Mouse (Mus musculus): ENCODE data around the gene Stx5a.
"Not testable (repeated sequence)": the region's sequence is repeated elsewhere in the genome, so short reads cannot be mapped to it uniquely, and the experiment has no call there.

Stx5a gene

DNA sequence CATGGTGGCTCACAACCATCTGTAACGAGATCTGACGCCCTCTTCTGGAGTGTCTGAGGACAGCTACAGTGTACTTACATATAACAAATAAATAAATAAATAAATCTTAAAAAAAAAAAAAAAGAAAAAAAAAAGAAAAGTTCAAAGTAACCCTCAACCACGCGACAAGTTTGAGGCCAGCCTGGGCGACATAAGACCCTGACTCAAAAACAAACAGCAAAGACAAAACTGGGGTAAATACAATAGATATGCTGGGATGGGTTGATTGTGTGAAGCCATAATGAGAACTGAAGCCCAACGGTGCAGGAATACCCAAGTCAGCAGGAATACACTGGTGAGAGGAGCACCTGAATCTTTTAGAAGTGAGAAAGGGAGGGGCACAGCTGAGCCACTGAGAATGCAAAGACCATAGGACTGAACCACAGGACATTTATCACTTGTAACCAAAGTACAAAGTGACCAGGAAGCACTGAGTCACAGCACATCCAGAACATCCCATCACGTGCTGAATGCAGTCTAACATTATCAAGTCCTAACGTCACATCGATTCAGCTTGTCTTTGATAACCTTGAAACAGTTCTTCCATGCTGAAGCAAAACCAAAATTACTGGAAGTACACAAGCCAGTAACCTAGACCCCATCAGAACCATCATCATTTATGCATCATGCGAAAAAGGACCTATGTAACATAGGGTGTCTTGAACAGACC is 24.3 kb upstream of the Stx5a start:
- no peak for DNase-seq (ENCODE audit: low spot score)

DNA sequence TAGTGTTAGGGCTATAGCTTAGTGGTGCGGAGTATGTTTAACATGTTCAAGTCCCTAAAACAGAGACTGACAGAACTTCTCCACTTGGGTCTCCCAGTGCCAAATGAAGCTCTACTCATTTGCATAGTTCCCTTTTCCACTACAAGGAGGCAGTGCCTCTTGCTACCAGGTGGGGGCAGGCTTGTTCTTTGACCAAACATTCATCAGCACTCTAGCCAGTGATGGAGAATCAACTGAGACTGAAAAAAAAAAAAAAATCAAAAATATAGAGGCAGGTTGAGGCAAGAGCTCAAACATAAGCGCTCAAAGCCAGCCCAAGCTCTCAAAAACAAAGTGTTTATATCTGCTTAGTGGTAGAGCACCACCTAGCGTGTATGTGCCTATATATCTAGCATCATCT is 22.9 kb upstream of the Stx5a start:
- peak; percentile 61 for DNase-seq (ENCODE audit: low spot score)

- DNase-seq (ENCODE audit: low spot score), result not testable (repeated sequence)
These were observed 22.2 kb upstream of the Stx5a start for GRCm38 (mm10) chr19:8719037-8719436.

DNA sequence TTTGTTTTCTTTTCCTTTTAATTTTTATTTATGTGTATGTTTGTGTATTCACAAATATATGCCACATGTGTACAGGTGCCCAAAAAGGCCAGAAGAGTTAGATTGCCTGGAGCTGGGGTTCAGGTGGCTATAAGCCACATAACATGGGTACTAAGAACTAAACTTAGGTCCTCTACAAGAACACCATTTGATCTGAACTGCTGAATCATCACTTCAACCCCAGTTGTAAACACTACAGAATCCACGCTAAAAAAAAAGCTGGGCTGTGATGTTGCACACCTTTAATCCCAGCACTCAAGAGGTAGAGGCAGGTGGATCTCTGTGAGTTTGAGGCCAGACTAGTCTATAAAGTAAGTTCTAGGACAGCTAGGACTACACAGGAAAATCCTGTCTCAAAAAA is 19.8 kb upstream of the Stx5a start:
- DNase-seq (ENCODE audit: low spot score), result no peak

DNA sequence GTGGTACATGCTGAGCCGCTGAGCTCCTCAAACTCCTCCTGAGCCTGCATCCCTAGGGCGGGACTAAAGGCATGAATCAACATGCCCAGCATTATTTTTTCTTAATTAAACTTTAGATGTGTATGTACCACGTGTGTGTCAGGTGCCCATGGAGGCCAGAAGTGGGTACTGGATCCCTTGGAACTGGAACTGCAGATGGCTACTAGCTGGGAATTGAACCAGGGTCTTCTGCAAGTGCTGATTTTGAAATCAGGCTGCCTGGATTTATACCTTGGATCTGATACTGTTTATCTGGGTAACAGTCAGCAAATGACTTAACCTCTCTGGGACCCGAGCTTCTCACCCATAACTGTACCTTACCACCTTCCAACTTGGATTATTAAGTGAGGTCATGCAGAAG is 19.2 kb upstream of the Stx5a start:
- DNase-seq (ENCODE audit: low spot score), result no peak

DNA sequence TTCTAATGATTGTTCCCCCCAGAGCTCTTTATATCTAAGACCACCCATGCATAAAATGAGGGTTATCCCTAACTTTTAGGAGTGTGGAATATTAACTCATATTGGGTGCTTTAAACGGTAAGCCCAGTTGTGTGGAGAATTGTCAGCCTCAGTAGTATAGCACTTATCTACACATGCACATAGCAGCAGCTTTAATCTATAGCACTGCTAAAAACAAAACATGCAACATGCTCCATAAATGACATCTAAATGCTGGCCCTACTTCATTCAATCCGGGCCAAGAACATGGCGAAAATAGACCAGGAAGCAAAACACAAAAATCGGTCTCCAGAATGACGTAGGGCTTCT is 18.7 kb upstream of the Stx5a start:
- no peak for DNase-seq (ENCODE audit: low spot score)

GRCm38 (mm10) chr19:8722907-8723573 is 18.2 kb upstream of the Stx5a start, which contains the start of gene Slc3a2:
Gene Slc3a2 (minus strand): TSS chr19:8723369.
- peak; percentile 88 for DNase-seq (ENCODE audit: low spot score)

- no peak for DNase-seq (ENCODE audit: low spot score)
These were observed 17.5 kb upstream of the Stx5a start for GRCm38 (mm10) chr19:8723574-8724346.

DNA sequence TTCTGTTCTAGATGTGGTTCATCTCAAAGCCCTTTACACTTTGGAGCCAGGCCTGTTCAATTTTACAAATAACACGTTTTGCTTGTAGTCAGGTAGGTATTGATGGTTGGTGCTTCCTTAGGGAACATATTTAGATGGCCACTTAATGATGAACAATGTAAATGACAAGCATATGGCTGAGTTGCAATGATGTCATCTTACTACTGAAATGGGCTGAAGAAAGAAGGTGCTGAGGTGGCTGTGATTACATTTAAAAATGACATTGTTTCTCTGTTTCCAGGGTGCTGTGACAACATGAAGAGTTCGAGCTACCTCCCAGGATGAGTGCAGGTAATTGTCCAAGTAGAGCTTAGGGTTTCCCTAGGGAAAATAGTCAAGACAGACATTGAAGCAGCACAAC is 16.8 kb upstream of the Stx5a start:
- DNase-seq (ENCODE audit: low spot score), result no peak

GRCm38 (mm10) chr19:8725081-8725613 is 16.1 kb upstream of the Stx5a start:
- no peak for DNase-seq (ENCODE audit: low spot score)

DNA sequence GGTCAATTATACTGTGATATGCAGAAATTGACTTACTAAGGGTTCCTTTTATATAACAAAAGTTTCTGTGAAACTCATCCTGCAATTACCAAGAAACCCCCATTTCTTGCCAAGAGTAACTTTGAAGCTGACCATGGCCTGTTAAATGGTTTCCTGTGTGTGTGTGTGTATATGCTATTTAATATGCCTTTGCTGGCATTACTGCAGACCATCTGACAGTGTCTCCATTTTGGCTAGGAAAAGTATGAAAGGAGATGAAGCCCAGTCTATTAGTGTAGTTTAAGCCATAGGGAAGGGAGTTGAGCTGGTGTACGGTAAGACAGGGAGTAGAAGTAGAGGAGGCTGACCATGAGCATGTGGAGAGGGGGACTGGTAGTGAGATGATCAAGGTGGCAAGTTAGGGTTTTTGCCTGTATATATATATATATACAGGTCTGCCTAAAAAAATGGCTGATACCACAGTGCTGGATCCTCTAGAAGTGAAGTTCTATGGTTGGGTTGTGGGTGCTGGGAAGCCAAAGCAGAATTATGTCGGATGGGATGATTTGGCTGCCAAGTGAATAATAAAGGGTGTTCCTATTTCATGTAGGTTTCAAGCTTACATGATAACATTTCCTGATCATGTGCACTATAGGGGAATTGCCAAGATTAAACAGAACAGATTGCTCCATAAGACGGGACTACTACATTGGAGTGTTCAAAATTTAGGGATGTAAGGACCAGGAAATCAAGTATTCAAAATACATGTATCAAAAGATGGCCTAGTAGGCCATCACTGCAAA is 14.4 kb upstream of the Stx5a start:
- DNase-seq (ENCODE audit: low spot score), result no peak

GRCm38 (mm10) chr19:8727495-8728114 is 13.6 kb upstream of the Stx5a start:
- DNase-seq (ENCODE audit: low spot score), result no peak

DNA sequence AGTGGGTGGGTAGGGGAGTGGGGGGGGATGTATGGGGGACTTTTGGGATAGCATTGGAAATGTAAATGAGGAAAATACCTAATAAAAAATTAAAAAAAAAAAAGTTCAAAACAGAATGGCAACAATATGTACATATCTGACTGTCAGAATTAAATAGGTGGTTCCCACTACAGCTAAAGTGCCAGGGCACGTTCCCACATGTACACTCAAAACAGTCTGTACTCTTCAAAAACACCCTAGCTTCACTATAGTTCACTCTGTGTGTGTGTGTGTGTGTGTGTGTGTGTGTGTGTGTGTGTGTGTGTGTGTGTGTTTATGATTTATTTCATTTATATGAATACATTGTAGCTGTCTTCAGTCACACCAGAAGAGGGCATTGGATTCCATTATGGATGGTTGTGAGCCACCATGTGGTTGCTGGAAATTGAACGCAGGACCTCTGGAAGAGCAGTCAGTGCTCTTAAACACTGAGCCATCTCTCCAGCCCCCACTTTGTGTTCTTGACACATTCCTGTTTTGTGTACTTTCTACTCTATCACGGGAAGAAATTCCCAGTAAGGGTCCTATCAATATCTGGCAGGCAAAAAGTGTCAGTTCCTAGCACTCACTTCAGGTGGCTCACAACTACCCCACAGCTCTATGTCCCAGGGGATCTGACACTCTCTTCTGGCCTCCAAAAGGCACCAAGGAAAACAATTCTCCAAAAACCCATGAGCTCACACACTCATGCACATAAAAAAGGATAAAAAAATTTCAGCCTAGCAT is 12.7 kb upstream of the Stx5a start:
- not testable (repeated sequence) for DNase-seq (ENCODE audit: low spot score)

DNA sequence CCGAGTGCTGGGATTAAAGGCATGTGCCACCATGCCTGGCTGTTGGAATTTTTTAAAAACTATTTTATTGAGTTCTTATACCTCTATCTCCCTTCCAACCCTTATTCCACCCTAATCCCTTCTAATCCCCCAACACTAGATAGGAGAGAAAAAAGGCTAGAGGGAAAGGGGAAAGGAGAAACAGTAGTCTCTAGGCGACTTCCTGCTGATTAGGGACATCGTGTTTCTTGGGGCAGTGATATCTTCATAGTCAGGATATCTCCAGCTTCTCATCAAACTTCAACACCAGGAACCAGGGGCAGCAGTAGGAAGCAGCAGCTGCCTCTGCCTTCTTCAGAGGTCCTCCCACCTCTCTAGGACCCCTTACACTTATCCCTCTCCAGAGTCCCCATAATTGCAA is 6.9 kb upstream of the Stx5a start:
- no peak for DNase-seq (ENCODE audit: low spot score)

- peak; percentile 93 for DNase-seq (ENCODE audit: low spot score)
These were observed 5.6 kb upstream of the Stx5a start, which contains the start of gene Wdr74 for GRCm38 (mm10) chr19:8735389-8736159. Gene Wdr74 (plus strand): TSS chr19:8735827.

DNA sequence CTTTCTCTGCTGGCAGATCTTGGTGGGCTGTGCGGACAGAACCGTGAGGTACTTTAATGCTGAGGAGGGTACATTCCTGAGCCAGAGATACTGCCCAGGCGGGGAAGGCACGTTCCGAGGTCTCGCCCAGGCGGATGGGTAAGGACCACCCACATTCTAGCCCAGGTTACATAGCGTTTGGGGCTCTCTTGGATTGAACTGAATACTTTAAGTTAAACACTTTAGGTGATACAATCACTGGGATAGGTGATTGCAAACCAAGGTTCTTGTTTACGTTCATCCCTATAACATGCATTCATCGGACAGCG is 5.1 kb upstream of the Stx5a start:
- DNase-seq (ENCODE audit: low spot score), result no peak

DNA sequence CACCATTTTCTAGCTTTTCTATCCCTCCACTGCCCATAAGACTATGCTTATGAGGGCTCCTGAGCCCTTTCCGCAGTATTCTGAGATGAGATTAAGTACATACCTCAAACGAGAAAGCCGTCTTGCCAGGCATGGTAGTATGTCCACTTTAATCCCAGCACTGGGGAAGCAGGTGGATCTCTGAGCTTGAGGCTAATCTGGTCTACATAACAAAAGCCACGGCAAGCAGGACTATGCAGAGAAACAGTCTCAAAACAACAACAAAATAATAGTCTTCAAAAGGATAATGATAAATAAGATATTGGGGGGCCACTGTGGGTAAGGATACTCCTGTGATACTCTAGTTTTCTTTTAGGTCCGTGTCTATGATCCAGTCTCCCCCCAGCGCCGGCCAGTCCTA is 2.3 kb upstream of the Stx5a start:
- DNase-seq (ENCODE audit: low spot score), result no peak

DNA sequence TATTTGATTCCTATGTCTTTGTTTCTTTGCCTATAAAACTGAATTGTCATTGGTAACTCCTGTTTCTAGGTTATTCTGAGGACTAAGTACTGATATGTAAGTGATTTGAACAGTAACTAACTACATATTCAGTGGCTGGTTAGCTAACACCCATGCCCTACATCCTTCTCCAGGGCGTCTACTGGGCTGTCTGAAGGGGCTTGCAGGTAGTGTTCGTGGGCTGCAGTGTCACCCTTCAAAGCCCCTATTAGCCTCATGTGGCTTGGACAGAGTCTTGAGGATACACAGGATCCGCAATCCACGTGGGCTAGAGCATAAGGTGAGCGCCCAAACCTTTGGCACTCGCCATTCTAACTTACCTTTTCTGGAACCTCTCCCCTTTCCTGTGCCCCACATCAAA is 1.6 kb upstream of the Stx5a start:
- DNase-seq (ENCODE audit: low spot score), result no peak

- no peak for DNase-seq (ENCODE audit: low spot score)
These were observed 610 bp upstream of the Stx5a start, which contains the start of gene 1700092M07Rik for GRCm38 (mm10) chr19:8740603-8741002. Gene 1700092M07Rik (plus strand): TSS chr19:8740718.

- no peak for DNase-seq (ENCODE audit: low spot score)
These were observed 963 bp downstream of the Stx5a start for GRCm38 (mm10) chr19:8742176-8742575.

Measured in urinary bladder, postnatal 25 days (tissue).